Mouse (Mus musculus) testis, adult 2 months (tissue): ENCODE measurements around the gene Plin4.

Experiments
- CTCF ChIP-seq: fragments of 200-500 bp; IDR thresholded peaks from 2 replicates; pipeline ENCODE4 v1.5.1; 2012; ENCODE audit warnings: low read depth, mild to moderate bottlenecking, inconsistent platforms, low read length, moderate library complexity; ENCODE audit not compliant: control insufficient read depth, insufficient read depth, insufficient replicate concordance
- POLR2A ChIP-seq: fragments of 200-500 bp; IDR thresholded peaks from 2 replicates; pipeline ENCODE4 v1.6.1; 2012; ENCODE audit warnings: low read depth, mild to moderate bottlenecking, inconsistent platforms, low read length, moderate library complexity; ENCODE audit not compliant: control insufficient read depth

DNA sequence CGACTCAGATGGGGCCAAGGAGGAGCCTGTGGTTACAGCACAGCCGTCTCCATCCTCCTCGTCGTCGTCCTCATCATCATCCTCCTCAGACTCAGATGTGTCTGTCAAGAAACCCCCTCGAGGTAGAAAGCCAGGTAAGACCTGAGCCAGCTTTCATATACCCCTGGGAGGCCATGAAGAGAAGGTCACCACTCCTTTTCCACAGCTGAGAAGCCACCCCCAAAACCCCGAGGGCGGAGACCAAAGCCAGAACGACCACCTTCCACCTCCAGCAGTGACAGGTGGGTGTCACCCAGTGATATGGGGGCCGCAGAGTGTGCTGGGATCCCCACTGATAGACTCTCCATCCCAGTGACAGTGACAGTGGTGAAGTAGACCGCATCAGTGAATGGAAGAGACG, 12.7 kb downstream of the Plin4 start:
- TF ChIP-seq POLR2A (no peak), CTCF (no peak)
